Mouse (Mus musculus): ENCODE results near the gene Rab8b.

DNA sequence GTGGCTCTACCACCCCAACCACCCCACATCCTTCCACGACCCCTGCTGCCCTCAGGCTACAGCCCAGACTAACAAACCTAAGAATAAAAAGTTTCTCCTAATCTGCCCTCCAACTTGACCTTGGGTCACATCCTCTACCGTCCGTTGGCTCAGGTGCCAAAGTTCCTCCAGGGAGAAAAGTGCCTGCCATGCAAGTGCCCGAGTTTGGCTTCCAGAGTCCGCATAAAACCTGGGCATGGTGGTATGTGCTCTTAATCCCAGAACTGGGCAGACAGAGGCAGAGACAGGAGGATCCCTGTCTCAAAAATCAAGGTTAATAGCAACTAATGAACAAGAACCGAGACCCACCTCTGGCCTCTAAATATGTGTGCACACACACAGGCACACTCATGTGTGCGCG lies 12.4 kb downstream of the Rab8b start:
- TF ChIP-seq CTCF (IDR thresholded peaks at IDR 0.05; ENCODE audit: low read depth) (no peak), EP300 (IDR thresholded peaks at IDR 0.05; ENCODE audit: low read depth) (no peak)
